Mouse (Mus musculus) stomach, embryonic 15.5 days (tissue): Measurements from ENCODE around the gene Otub1. TPM values are rescaled to one million over a fixed set of nuclear protein-coding genes. Genes with fewer than 3 reads are reported as not detected.

Experiments used
- ATAC-seq: fragments of 200-750 bp; cut with Nextera tagmentation; 2 replicates; pipeline ENCODE4 v1.8.0; 2017; ENCODE audit warnings: low read depth, moderate number of reproducible peaks, moderate TSS enrichment; ENCODE audit not compliant: insufficient read depth, low FRiP score
- H3K27ac ChIP-seq: fragments of 300-500 bp; sonication (generic); 2 replicates; pipeline ENCODE4 v1.5.1; 2015; ENCODE audit warnings: mild to moderate bottlenecking, inconsistent platforms
- H3K27me3 ChIP-seq: fragments of 300-500 bp; sonication (generic); replicated peaks from 2 replicates; pipeline ENCODE4 v1.6.1; 2015; ENCODE audit warnings: inconsistent platforms
- H3K36me3 ChIP-seq: fragments of 300-500 bp; sonication (generic); 2 replicates; pipeline ENCODE4 v1.6.1; 2015; ENCODE audit warnings: inconsistent platforms
- H3K4me1 ChIP-seq: fragments of 300-500 bp; sonication (generic); 2 replicates; pipeline ENCODE4 v1.6.1; 2015; ENCODE audit warnings: inconsistent platforms
- H3K4me2 ChIP-seq: fragments of 300-500 bp; sonication (generic); 2 replicates; pipeline ENCODE4 v1.6.1; 2015; ENCODE audit warnings: mild to moderate bottlenecking, inconsistent platforms
- H3K4me3 ChIP-seq: fragments of 300-500 bp; sonication (generic); replicated peaks from 2 replicates; pipeline ENCODE4 v1.5.1; 2015; ENCODE audit warnings: inconsistent platforms
- H3K9ac ChIP-seq: fragments of 300-500 bp; sonication (generic); 2 replicates; pipeline ENCODE4 v1.6.1; 2015; ENCODE audit warnings: inconsistent platforms
- H3K9me3 ChIP-seq: fragments of 300-500 bp; sonication (generic); 2 replicates; pipeline ENCODE4 v1.6.1; 2016; ENCODE audit warnings: inconsistent platforms
- WGBS: fragments of 180-500 bp; shearing (Covaris S2); methylation state at CpG from one replicate; pipeline ENCODE4 v1.1.7; 2015; 5-methylcytosine and 5-hydroxymethylcytosine counted together
- polyA plus RNA-seq: library from polyadenylated mRNA; unstranded; fragments of >200 nt; fragmentation: Nextera tagmentation; extraction: Ambion mirVana; gene quantifications from 2 replicates; pipeline ENCODE4 v1.2.1, GENCODE M21; 2015

Gene Otub1
- 163 and 169 TPM in 2 replicates for polyA plus RNA-seq

DNA sequence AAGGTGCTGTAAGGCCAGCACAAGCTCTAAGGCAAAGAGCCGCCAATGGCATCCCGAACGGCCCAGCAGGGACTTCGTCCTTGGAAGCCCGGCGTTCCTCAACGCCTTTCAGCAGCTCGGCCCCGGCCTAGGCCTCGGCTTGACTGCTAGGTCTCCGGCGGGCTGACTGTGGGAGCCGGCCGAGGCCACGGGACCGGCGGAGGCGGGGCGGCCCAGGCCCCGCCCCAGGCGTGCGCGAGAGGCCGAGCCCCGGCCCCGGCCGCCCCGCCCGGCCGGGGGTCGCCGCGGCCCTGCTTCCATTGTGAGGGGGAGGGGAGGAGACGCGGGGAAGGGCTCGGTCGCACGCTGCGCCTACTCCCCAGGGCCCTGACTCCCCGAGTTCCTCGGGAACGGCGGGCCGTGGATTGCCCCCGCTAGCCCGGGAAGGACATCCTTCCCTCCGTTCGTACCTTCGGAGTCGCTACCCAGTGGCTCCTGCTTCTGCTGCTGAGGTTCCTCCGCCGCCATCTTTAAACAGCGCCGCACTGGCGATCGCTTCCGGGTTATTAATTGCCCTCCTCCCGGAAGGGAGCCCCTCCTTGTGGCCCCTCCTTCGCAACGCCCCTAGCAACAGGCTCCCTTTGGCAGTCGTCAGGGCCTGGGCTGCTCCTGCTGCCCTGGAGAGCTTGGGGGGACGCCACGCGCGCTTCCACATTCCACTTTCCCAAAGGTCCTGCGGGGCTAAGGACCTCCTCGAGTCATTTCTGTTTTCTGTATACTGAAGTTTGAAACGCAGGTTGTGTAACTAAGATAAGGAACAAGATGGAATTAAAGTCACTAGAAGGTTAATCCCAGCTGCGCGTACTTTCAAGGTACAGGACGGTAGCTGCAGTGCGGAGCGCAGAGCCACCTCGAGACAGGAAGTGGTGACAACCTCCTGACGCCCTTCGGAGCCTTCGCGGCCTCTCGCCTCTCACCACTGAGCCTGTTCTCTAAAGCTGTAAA, at the start of gene Otub1:
Otub1 (minus strand) TSS at position 564 of the 984 bp plus-strand sequence.
- peak within 1 kb of the TSS; percentile 88 for H3K9ac ChIP-seq
- WGBS: under 1% methylated on average over 74 of the region's 79 CpGs

DNA sequence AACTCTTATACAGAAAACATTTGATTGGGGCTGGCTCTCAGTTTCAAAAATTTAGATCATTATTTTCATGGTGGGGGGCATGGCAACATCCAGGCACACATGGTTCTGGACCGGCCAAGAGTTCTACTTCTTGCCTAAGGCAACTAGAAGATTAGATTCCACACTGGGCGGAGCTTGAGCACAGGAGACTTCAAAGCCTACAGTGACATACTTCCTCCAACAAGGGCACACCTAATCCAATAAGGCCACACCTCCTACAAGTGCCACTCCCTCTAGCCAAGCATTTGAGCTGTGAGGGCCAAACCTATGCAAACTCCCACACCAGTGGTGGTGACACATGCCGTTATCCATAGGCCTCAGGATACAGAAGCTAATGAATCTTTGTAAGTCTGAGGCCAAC, 39.9 kb upstream of the Otub1 start:
- Histone ChIP-seq H3K4me3 (no peak overlapping the region), H3K27ac (no peak overlapping the region), H3K9me3 (no peaks in the 10 kb centered on the region), H3K27me3 (no peaks in the 10 kb centered on the region), H3K36me3 (no peaks in the 10 kb centered on the region), H3K4me1 (no peaks in the 10 kb centered on the region), H3K9ac (no peak overlapping the region), H3K4me2 (no peak overlapping the region)
- 72% methylated on average over 3 of the region's 3 CpGs for WGBS
- ATAC-seq: no peak

More for the DNA sequence above, at the start of gene Otub1:
- ATAC-seq: peak; percentile 97
- peak within 1 kb of the TSS; percentile 99 for H3K27ac ChIP-seq
- H3K9me3 ChIP-seq: no peaks in the 10 kb centered on the region
- H3K4me2 ChIP-seq: peak within 1 kb of the TSS; percentile 64
- no peaks in the 10 kb centered on the region for H3K27me3 ChIP-seq
- H3K36me3 ChIP-seq: peaks cover 20% of the 10 kb centered on the region
- peaks cover 21% of the 10 kb centered on the region for H3K4me1 ChIP-seq
- peak within 1 kb of the TSS; percentile 94 for H3K4me3 ChIP-seq

DNA sequence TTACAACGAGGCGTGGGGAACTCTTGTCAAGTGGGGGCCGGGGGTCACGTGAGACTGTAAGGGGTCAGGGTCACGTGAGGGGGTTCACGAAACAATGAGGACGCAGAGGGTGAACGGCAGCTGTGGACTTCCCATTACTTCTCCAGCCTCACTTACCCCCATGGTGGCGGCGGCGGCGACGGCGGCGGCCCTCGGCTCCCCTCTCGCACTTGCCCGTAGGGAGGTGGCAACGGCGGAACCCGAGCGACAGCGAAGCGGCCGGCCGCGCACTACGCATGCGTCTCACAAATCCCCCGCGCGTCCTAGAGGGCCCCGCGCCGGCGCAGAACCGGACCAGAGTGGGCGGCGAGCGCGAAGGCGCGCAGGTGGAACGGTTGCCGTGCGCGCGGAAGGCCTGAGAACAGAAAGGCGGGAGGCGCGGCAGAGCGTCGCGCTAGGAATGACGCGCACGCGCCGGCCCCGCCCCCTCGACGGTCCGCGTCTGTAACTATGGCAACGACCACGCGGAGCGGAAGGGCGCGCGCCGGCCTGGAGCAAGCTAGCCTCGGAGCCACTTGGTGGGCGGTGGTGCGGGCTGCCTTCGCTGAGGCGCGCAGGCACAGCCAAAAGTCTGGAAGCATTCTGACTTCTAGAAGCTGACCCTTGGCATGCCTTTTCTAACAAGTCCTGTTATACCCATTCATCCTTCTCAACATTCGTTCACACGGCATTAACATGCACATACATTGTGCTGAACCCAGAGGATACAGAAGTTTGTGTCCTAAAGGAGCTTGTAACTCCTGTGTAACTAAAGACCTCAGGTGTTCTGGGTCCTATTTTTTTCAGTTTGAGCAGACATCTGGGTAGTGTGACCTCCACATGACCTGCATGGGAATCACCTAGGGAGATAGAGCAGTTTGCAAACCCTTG, 34.9 kb upstream of the Otub1 start, which contains the start of gene Naa40:
Naa40 (minus strand) TSS at position 402 of the 909 bp plus-strand sequence.
- H3K4me2 ChIP-seq: peak within 1 kb of the TSS; percentile 88
- H3K27me3 ChIP-seq: no peaks in the 10 kb centered on the region
- peak within 1 kb of the TSS; percentile 89 for H3K27ac ChIP-seq
- H3K9ac ChIP-seq: peak within 1 kb of the TSS; percentile 69
- peak within 1 kb of the TSS; percentile 86 for H3K4me3 ChIP-seq
- ATAC-seq: peak; percentile 97
- peaks cover 5% of the 10 kb centered on the region for H3K36me3 ChIP-seq
- WGBS: under 1% methylated on average over 79 of the region's 80 CpGs
- H3K9me3 ChIP-seq: no peaks in the 10 kb centered on the region
- H3K4me1 ChIP-seq: peaks cover 7% of the 10 kb centered on the region

DNA sequence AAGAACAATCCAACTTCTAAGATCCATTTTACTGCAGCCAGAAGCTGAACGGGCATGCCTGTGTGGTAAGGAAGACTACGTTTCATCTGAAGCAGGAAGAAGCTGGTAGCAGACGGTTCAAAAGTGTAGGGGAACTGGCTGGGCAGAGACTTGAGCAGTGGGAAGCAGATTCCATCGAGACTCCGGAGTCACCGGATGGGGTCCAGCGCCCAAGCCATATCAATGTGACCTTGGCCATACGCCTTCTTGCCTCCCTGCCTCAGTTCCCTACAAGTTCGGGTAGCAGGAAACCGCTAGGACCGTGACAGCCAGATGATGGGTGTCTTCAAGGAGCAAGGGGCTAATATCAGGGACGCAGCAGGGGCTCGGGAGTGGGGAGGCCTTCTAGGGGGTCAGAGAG, 34.2 kb upstream of the Otub1 start:
- no peaks in the 10 kb centered on the region for H3K27me3 ChIP-seq
- H3K4me3 ChIP-seq: peak overlapping the region; percentile 86
- ATAC-seq: no peak
- no peaks in the 10 kb centered on the region for H3K9me3 ChIP-seq
- H3K36me3 ChIP-seq: peaks cover 5% of the 10 kb centered on the region
- H3K27ac ChIP-seq: peak overlapping the region; percentile 89
- 1% methylated on average over 13 of the region's 13 CpGs for WGBS
- H3K4me1 ChIP-seq: peaks cover 7% of the 10 kb centered on the region
- peak overlapping the region; percentile 88 for H3K4me2 ChIP-seq
- H3K9ac ChIP-seq: peak overlapping the region; percentile 69

DNA sequence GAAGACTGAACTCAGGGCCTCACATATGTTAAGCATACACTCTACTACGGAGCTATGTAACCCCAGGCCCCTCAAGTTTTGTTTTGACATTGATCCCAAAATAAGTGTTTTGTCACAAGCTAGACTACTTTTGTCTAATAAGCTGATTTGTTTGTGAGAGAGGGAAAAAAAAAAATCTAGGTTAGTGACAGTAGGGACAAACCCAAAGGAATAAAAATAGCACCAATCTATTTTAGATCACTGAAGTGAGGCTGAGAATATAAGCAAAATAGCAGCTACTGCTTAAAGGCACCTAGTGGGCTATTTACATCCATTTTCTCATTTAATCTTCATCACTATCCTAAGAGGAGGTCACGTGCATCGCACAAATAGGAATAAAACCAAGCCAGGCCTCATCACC, 33.5 kb upstream of the Otub1 start:
- H3K4me3 ChIP-seq: peak overlapping the region; percentile 86; the same call in 1 of the 2 replicates
- 90% methylated on average over 3 of the region's 3 CpGs for WGBS
- H3K9ac ChIP-seq: peak overlapping the region; percentile 69; the same call in 1 of the 2 replicates
- H3K36me3 ChIP-seq: peaks cover 5% of the 10 kb centered on the region
- H3K27me3 ChIP-seq: no peaks in the 10 kb centered on the region
- ATAC-seq: no peak
- H3K4me1 ChIP-seq: peaks cover 7% of the 10 kb centered on the region
- H3K4me2 ChIP-seq: peak overlapping the region; percentile 88
- no peak overlapping the region for H3K27ac ChIP-seq
- no peaks in the 10 kb centered on the region for H3K9me3 ChIP-seq

DNA sequence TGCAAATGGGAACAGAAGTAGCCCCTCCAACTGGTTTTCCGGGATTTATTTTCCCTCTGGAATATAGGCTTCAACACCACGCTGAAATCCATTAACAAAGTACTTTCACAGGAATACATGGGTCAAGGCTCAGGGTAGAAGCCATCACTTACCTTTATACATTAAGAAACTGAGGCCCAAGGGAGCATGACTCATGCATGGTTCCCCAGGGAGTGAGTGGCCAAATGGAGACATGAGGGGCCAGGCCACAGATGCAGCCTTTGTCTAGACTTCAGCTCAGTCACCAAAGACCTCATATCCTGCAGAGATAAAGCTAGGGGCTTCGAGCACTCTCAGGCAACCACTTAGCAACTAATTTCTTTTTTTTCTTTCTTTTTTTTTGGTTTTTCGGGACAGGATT, 30.6 kb upstream of the Otub1 start:
- Histone ChIP-seq H3K27me3 (no peaks in the 10 kb centered on the region), H3K36me3 (peaks cover 9% of the 10 kb centered on the region), H3K9ac (no peak overlapping the region), H3K4me2 (no peak overlapping the region), H3K4me3 (no peak overlapping the region), H3K27ac (no peak overlapping the region), H3K4me1 (peaks cover 7% of the 10 kb centered on the region), H3K9me3 (no peaks in the 10 kb centered on the region)
- 87% methylated on average over 4 of the region's 4 CpGs for WGBS
- no peak for ATAC-seq

DNA sequence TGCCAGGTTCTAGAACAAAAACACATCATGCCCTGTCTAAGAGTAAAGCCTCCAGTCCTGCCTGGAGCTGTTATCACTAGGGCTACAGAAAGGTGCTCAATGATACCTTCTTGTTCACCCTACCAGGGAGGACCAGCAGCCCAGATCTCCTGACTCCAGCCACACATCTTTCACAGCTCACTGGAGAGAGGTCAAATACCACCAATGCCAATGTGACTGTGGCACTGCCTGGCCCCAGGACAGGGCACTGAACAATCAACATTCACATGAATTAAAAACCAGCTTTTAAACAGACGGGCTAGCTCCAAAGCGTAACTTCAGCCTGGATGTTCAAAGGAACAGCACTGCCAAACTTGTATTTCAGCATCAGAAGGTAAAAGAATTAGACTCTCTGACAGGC, 29.9 kb upstream of the Otub1 start:
- no peak overlapping the region for H3K9ac ChIP-seq
- 92% methylated on average over 2 of the region's 2 CpGs for WGBS

DNA sequence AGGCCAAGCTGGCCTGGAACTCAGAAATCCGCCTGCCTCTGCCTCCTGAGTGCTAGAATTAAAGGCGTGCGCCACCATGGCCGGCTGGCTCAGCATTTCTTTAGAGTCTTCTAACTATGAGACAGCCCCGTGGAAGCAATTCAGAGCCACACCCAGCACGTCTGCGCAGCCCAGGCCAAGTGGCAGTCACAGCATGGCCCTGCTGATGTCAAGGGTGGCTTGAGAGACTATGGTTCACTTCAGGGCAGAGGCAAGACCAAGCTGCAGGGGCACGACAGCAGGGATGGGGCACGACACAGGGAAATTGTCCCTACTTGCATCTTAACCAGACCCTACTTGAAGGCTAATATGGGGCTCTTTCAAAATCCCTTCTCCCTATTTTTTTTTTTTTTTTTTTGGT, 29.3 kb upstream of the Otub1 start:
- WGBS: 94% methylated on average over 9 of the region's 9 CpGs
- Histone ChIP-seq H3K36me3 (peaks cover 17% of the 10 kb centered on the region), H3K27me3 (no peaks in the 10 kb centered on the region), H3K4me3 (no peak overlapping the region), H3K27ac (no peak overlapping the region), H3K4me1 (peaks cover 7% of the 10 kb centered on the region), H3K9ac (no peak overlapping the region), H3K9me3 (no peaks in the 10 kb centered on the region), H3K4me2 (no peak overlapping the region)
- ATAC-seq: no peak

More for the DNA sequence above, 29.9 kb upstream of the Otub1 start:
- Histone ChIP-seq H3K4me1 (peaks cover 7% of the 10 kb centered on the region), H3K4me2 (no peak overlapping the region), H3K9me3 (no peaks in the 10 kb centered on the region), H3K27me3 (no peaks in the 10 kb centered on the region), H3K27ac (no peak overlapping the region), H3K4me3 (no peak overlapping the region), H3K36me3 (peaks cover 16% of the 10 kb centered on the region)
- ATAC-seq: no peak

DNA sequence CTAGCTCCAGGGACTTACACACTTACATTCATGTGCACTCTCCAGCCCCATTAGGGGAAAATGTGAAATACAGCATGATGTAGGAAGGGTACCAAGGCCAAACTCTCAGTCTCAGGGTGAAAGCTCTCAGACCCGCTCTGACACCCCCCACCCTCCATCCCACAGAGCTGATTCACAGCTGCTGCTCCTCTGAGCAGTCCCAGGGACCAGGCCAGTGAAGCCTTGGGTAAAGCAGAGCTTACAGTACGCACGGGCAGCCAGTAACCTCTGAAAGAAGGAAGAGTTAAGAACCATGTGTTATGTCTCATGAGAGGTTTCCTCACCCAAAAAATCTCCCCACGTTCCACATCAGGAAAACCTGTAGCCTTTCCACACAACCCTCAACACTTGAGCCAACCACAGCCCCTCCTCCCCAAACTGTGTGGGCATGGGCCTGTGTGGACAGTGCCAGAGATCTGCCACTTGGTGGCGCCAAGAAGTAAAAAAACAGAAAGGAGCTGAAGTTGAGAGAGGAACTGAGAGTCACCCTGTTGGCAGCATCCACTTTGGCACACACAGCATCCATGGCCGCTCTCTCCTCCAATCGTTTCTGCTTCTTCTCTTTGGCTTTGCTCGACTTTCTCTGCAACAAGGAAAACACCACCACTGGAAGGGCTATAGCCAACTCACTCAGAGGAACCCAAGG, 28.6 kb upstream of the Otub1 start:
- 55% methylated on average over 8 of the region's 8 CpGs for WGBS
- no peak overlapping the region for H3K4me3 ChIP-seq

DNA sequence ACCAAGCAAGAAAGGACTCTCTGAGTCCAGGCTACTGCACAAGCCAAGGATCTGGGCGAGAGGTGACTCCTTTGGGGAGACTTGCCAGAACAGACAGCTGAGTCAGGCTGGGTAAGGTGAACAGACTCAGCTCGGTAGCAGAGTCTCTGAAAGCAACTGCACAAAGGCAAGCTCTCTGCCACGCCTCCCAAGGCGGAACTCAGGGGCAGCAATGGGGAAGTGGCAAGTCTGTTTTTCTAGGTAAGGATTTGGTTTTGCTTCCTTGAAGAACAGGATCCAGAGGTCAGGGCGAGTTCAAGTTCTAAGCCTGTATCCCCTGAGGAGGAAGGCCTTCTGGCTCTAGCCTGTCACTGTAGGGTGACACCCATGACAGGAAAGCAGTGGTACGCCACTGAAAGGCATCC, 20.4 kb upstream of the Otub1 start:
- Histone ChIP-seq H3K4me2 (no peak overlapping the region), H3K27ac (peak overlapping the region; percentile 58), H3K9ac (no peak overlapping the region), H3K9me3 (no peaks in the 10 kb centered on the region), H3K4me3 (no peak overlapping the region), H3K27me3 (no peaks in the 10 kb centered on the region), H3K4me1 (no peaks in the 10 kb centered on the region), H3K36me3 (peaks cover 35% of the 10 kb centered on the region)
- ATAC-seq: peak; percentile 50
- WGBS: 73% methylated on average over 6 of the region's 6 CpGs

More for the DNA sequence above, 28.6 kb upstream of the Otub1 start:
- no peak overlapping the region for H3K9ac ChIP-seq
- peaks cover under 1% of the 10 kb centered on the region for H3K4me1 ChIP-seq
- H3K27ac ChIP-seq: no peak overlapping the region
- no peaks in the 10 kb centered on the region for H3K9me3 ChIP-seq
- no peaks in the 10 kb centered on the region for H3K27me3 ChIP-seq
- no peak overlapping the region for H3K4me2 ChIP-seq
- H3K36me3 ChIP-seq: peaks cover 25% of the 10 kb centered on the region
- ATAC-seq: peak; percentile 72; the same call in 1 of the 2 replicates

DNA sequence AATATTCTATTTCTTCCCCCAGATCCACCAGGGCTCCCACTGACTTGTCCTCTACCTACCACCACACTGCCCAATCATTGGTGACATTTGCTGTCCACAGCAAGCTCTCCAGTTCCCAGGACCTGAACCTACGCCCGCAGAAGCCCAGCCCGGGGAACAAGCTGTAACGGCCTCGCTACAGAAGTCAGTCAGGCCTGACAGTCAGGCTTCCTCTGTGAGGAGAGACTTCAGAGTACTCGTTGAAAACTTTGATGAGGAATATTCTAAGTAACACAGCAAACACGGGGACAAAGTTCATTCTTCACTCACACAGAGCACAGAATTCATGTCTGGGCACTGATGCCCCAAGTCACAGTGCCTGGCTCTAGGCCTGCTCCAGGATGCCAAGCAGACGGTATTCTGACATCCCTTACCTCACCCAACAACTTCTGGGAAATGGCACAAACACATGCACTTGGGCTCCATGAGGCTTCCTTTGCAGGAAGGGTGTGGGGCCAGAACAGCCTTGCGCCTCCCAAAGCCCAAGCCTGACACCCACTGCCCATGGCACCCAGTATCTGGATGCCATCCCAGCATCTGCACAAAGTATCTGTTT, 19.1 kb upstream of the Otub1 start:
- no peaks in the 10 kb centered on the region for H3K4me1 ChIP-seq
- no peak overlapping the region for H3K4me2 ChIP-seq
- ATAC-seq: no peak
- peaks cover 25% of the 10 kb centered on the region for H3K36me3 ChIP-seq
- H3K9me3 ChIP-seq: no peaks in the 10 kb centered on the region
- WGBS: 84% methylated on average over 9 of the region's 9 CpGs
- H3K27me3 ChIP-seq: no peaks in the 10 kb centered on the region
- no peak overlapping the region for H3K27ac ChIP-seq
- H3K4me3 ChIP-seq: no peak overlapping the region
- H3K9ac ChIP-seq: no peak overlapping the region
